Mouse (Mus musculus): ENCODE measurements at regions not wholly inside any gene's neighbourhood (a gene's known extent, or its start where the extent isn't known, plus 50 kb on each side); places are given as distances from the start of the nearest gene placed in this dataset.

GRCm38 (mm10) chr6:31665671-31666486 lies 102.1 kb upstream of the Podxl start:
- H3K27me3 ChIP-seq (ENCODE audit: control insufficient read depth, insufficient read depth, low read depth, low read length) = no peaks in the 10 kb centered on the region
- no peaks in the 10 kb centered on the region for H3K36me3 ChIP-seq (ENCODE audit: control insufficient read depth, insufficient read depth, low read length)
- 38% methylated on average over 17 of the region's 17 CpGs for WGBS
- no peak overlapping the region for H3K27ac ChIP-seq (ENCODE audit: low read length)
- H3K4me3 ChIP-seq (ENCODE audit: low read length) = no peak overlapping the region
- ATAC-seq (ENCODE audit: low read depth) = no peak
- H3K4me2 ChIP-seq (ENCODE audit: low read depth, low read length) = no peak overlapping the region
- no peaks in the 10 kb centered on the region for H3K9me3 ChIP-seq (ENCODE audit: control insufficient read depth, low read length)
- H3K4me1 ChIP-seq (replicated peaks; ENCODE audit: control insufficient read depth, insufficient read depth, low read length) = no peaks in the 10 kb centered on the region
- H3K9ac ChIP-seq (ENCODE audit: low read length) = no peak overlapping the region

DNA sequence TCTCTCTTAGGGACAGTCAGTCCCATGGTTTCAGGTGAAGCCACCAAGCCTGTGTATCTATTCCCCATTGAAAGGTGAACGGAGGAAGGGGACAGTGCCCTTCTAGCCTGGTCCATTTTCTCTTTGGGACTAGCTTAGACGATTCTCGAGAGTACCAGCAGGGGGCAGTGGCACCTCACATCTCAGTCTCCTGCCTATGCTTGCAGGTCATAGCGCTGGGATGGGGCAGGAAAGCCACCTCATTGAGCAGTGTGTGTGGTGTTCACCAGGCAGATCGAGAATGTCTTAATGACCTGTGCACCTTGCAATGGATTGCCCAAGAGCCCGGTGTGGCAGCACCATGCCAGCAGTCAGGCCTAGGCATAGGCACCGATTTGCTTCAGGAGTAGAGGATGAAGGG lies 100.7 kb upstream of the Podxl start:
- WGBS = 23% methylated on average over 7 of the region's 7 CpGs
- peak; percentile 44 for ATAC-seq (ENCODE audit: low read depth)

GRCm38 (mm10) chr6:31660778-31661177 lies 97.0 kb upstream of the Podxl start:
- ATAC-seq (ENCODE audit: low read depth) = 0 out of 2 replicates have a peak, but pooled peaks have one; percentile 60
- WGBS = 10% methylated on average over 8 of the region's 8 CpGs
- H3K4me2 ChIP-seq (ENCODE audit: low read depth, low read length) = no peak overlapping the region

More for the DNA sequence above, 100.7 kb upstream of the Podxl start:
- no peaks in the 10 kb centered on the region for H3K4me1 ChIP-seq (replicated peaks; ENCODE audit: control insufficient read depth, insufficient read depth, low read length)
- no peaks in the 10 kb centered on the region for H3K9me3 ChIP-seq (ENCODE audit: control insufficient read depth, low read length)
- H3K36me3 ChIP-seq (ENCODE audit: control insufficient read depth, insufficient read depth, low read length) = no peaks in the 10 kb centered on the region
- no peak overlapping the region for H3K4me2 ChIP-seq (ENCODE audit: low read depth, low read length)
- H3K9ac ChIP-seq (ENCODE audit: low read length) = no peak overlapping the region
- H3K27me3 ChIP-seq (ENCODE audit: control insufficient read depth, insufficient read depth, low read depth, low read length) = no peaks in the 10 kb centered on the region
- H3K4me3 ChIP-seq (ENCODE audit: low read length) = no peak overlapping the region
- no peak overlapping the region for H3K27ac ChIP-seq (ENCODE audit: low read length)

GRCm38 (mm10) chr6:31659901-31660300 lies 96.1 kb upstream of the Podxl start:
- 71% methylated on average over 4 of the region's 4 CpGs for WGBS
- no peak overlapping the region for H3K4me2 ChIP-seq (ENCODE audit: low read depth, low read length)

More at GRCm38 (mm10) chr6:31660778-31661177, 97.0 kb upstream of the Podxl start:
- no peak overlapping the region for H3K4me3 ChIP-seq (ENCODE audit: low read length)
- no peak overlapping the region for H3K9ac ChIP-seq (ENCODE audit: low read length)
- no peaks in the 10 kb centered on the region for H3K4me1 ChIP-seq (replicated peaks; ENCODE audit: control insufficient read depth, insufficient read depth, low read length)
- no peaks in the 10 kb centered on the region for H3K9me3 ChIP-seq (ENCODE audit: control insufficient read depth, low read length)
- H3K27ac ChIP-seq (ENCODE audit: low read length) = no peak overlapping the region
- no peaks in the 10 kb centered on the region for H3K36me3 ChIP-seq (ENCODE audit: control insufficient read depth, insufficient read depth, low read length)
- H3K27me3 ChIP-seq (ENCODE audit: control insufficient read depth, insufficient read depth, low read depth, low read length) = no peaks in the 10 kb centered on the region

DNA sequence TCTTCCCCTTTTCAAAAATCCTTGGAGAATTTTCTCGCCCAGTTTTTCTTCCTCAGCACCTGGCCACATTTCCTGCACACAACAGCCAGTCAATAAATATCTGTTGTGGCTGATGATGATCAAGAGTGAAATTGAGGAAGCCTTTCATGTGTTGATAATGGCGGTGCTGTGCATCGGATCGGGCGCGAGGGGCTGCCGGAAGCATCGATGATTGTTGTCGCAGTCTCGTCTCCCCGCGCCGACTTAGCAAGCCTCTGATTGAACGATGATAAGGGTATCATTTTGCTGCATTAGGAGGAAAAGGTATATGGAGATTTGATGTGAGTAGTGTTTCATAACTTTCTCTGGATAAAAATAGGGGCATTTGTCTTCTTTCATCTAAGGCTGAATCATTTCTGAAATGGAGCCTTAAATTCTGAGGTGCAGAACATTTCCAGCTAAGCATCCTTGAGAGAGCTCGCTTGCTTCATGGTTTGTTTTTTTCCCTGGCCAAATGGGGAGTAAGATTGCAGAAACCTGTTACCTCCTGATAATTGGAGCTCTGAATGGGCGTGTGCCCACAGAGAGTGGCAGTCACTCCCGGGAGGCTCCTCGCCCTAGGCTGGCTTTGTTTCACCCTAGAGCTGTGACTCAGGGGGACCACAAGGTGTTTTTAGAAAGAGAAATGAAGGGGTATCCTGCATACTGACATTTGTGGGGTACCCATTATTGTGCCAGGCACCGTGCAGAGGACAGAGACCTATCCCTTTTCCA lies 94.8 kb upstream of the Podxl start:
- no peak overlapping the region for H3K9ac ChIP-seq (ENCODE audit: low read length)
- no peaks in the 10 kb centered on the region for H3K36me3 ChIP-seq (ENCODE audit: control insufficient read depth, insufficient read depth, low read length)
- H3K4me3 ChIP-seq (ENCODE audit: low read length) = no peak overlapping the region
- no peaks in the 10 kb centered on the region for H3K4me1 ChIP-seq (replicated peaks; ENCODE audit: control insufficient read depth, insufficient read depth, low read length)
- H3K4me2 ChIP-seq (ENCODE audit: low read depth, low read length) = no peak overlapping the region
- no peak overlapping the region for H3K27ac ChIP-seq (ENCODE audit: low read length)
- ATAC-seq (ENCODE audit: low read depth) = no peak
- WGBS = 78% methylated on average over 19 of the region's 19 CpGs
- no peaks in the 10 kb centered on the region for H3K9me3 ChIP-seq (ENCODE audit: control insufficient read depth, low read length)
- H3K27me3 ChIP-seq (ENCODE audit: control insufficient read depth, insufficient read depth, low read depth, low read length) = no peaks in the 10 kb centered on the region

More at GRCm38 (mm10) chr6:31659901-31660300, 96.1 kb upstream of the Podxl start:
- Histone ChIP-seq H3K27me3 (ENCODE audit: control insufficient read depth, insufficient read depth, low read depth, low read length) (no peaks in the 10 kb centered on the region), H3K4me3 (ENCODE audit: low read length) (no peak overlapping the region), H3K9me3 (ENCODE audit: control insufficient read depth, low read length) (no peaks in the 10 kb centered on the region), H3K36me3 (ENCODE audit: control insufficient read depth, insufficient read depth, low read length) (no peaks in the 10 kb centered on the region), H3K27ac (ENCODE audit: low read length) (no peak overlapping the region), H3K9ac (ENCODE audit: low read length) (no peak overlapping the region), H3K4me1 (replicated peaks; ENCODE audit: control insufficient read depth, insufficient read depth, low read length) (no peaks in the 10 kb centered on the region)
- no peak for ATAC-seq (ENCODE audit: low read depth)

DNA sequence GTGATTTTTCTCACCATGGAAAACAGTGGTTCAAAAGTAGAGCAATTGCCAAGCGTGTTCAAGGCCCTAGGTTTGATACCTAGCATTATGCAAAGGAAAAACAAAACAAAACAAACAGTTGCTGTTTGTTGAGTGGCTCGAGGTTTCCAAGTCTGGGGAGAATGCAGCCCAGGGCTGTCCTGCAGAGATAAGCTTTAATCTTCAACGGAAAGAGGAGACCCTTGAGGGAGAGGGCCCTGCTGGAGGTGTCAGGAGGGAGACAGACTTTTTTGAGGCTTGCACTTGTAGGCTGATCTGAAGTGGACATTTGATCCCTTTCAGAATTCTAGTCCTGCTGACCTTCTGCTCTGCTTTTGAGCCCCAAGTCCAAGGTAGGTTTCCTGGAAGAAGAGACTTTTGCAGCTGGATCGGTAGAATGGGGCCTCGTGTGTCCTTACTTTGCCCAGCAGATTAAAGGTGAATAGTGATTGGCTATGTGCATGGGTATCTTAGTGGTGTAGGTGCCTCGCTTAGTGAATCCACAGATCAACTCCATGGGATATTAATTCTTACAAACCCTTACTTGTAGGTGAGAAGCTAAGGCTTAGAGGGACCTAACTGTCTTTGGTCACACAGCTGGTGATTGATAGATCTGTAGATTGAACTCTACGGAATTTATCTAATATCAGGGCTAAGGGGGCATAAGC lies 87.2 kb upstream of the Podxl start:
- Histone ChIP-seq H3K4me2 (ENCODE audit: low read depth, low read length) (no peak overlapping the region), H3K4me3 (ENCODE audit: low read length) (no peak overlapping the region)

DNA sequence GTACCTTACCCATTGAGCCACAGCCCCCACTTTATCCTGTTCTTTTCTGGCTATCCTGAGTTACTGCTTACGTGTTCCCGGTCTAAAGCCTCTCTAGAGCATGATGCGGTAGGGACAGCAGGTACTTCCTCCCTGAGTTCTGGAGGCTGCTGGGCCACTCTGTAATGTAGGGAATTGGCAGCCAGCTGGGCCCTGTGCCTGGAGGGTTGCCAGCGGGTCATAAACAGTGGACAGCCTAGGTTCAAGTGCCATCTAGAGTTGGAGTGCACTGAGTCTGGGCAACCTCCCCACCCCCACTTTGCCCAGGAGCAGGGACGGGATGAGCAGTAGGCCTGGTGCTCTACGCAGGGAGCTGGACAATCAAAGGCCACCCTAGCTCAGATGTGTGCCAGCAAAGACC lies 81.5 kb upstream of the Podxl start:
- no peaks in the 10 kb centered on the region for H3K36me3 ChIP-seq (ENCODE audit: control insufficient read depth, insufficient read depth, low read length)
- WGBS = 65% methylated on average over 6 of the region's 6 CpGs
- H3K9me3 ChIP-seq (ENCODE audit: control insufficient read depth, low read length) = no peaks in the 10 kb centered on the region
- H3K27ac ChIP-seq (ENCODE audit: low read length) = no peak overlapping the region
- H3K9ac ChIP-seq (ENCODE audit: low read length) = no peak overlapping the region
- no peaks in the 10 kb centered on the region for H3K27me3 ChIP-seq (ENCODE audit: control insufficient read depth, insufficient read depth, low read depth, low read length)
- peak; percentile 37; the same call in 1 of the 2 replicates for ATAC-seq (ENCODE audit: low read depth)
- no peak overlapping the region for H3K4me3 ChIP-seq (ENCODE audit: low read length)
- peaks cover 9% of the 10 kb centered on the region; the same call in 1 of the 2 replicates for H3K4me1 ChIP-seq (replicated peaks; ENCODE audit: control insufficient read depth, insufficient read depth, low read length)
- H3K4me2 ChIP-seq (ENCODE audit: low read depth, low read length) = no peak overlapping the region

More for the DNA sequence above, 87.2 kb upstream of the Podxl start:
- Histone ChIP-seq H3K9ac (ENCODE audit: low read length) (no peak overlapping the region), H3K27ac (ENCODE audit: low read length) (no peak overlapping the region), H3K36me3 (ENCODE audit: control insufficient read depth, insufficient read depth, low read length) (no peaks in the 10 kb centered on the region), H3K27me3 (ENCODE audit: control insufficient read depth, insufficient read depth, low read depth, low read length) (no peaks in the 10 kb centered on the region), H3K4me1 (replicated peaks; ENCODE audit: control insufficient read depth, insufficient read depth, low read length) (no peaks in the 10 kb centered on the region), H3K9me3 (ENCODE audit: control insufficient read depth, low read length) (no peaks in the 10 kb centered on the region)
- 54% methylated on average over 7 of the region's 7 CpGs for WGBS
- no peak for ATAC-seq (ENCODE audit: low read depth)

- Histone ChIP-seq H3K4me2 (ENCODE audit: low read depth, low read length) (no peak overlapping the region), H3K9ac (ENCODE audit: low read length) (no peak overlapping the region), H3K9me3 (ENCODE audit: control insufficient read depth, low read length) (no peaks in the 10 kb centered on the region), H3K36me3 (ENCODE audit: control insufficient read depth, insufficient read depth, low read length) (no peaks in the 10 kb centered on the region), H3K27ac (ENCODE audit: low read length) (no peak overlapping the region), H3K4me3 (ENCODE audit: low read length) (no peak overlapping the region), H3K4me1 (replicated peaks; ENCODE audit: control insufficient read depth, insufficient read depth, low read length) (peaks cover 9% of the 10 kb centered on the region; the same call in 1 of the 2 replicates), H3K27me3 (ENCODE audit: control insufficient read depth, insufficient read depth, low read depth, low read length) (no peaks in the 10 kb centered on the region)
- ATAC-seq (ENCODE audit: low read depth) = no peak
- 68% methylated on average over 5 of the region's 5 CpGs for WGBS
Observed at GRCm38 (mm10) chr6:31644504-31644903, 80.7 kb upstream of the Podxl start.

- Histone ChIP-seq H3K9me3 (ENCODE audit: control insufficient read depth, low read length) (no peaks in the 10 kb centered on the region), H3K4me1 (replicated peaks; ENCODE audit: control insufficient read depth, insufficient read depth, low read length) (peaks cover 15% of the 10 kb centered on the region; the same call in 1 of the 2 replicates), H3K4me3 (ENCODE audit: low read length) (no peak overlapping the region), H3K27me3 (ENCODE audit: control insufficient read depth, insufficient read depth, low read depth, low read length) (no peaks in the 10 kb centered on the region), H3K36me3 (ENCODE audit: control insufficient read depth, insufficient read depth, low read length) (no peaks in the 10 kb centered on the region), H3K4me2 (ENCODE audit: low read depth, low read length) (peak overlapping the region; percentile 21), H3K27ac (ENCODE audit: low read length) (peak overlapping the region; percentile 51), H3K9ac (ENCODE audit: low read length) (no peak overlapping the region)
- ATAC-seq (ENCODE audit: low read depth) = peak; percentile 89
- 19% methylated on average over 13 of the region's 13 CpGs for WGBS
Observed at GRCm38 (mm10) chr6:31642451-31642942, 78.7 kb upstream of the Podxl start.
